In the genomic region with DNA sequence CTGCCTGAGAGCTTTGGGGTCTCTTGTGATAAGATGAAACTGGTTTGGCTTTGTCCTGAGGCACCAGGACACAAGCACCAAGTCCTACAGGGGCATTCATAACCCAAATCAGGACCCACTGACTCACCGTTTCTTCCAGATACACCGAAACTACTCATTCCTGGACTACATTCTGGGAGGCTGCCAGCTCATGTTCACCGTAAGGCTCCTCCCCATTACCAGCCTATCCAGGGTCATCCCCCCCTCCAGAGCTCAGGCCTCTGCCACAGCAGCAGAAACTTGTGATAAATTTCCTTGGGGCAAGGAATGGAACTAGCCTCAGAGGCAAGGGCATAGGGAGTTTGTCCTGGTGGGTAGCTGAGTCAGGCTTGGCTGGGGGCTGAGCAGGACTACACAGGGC, we compare ENCODE assay signal across 27 mouse cellular contexts. TPM values are rescaled to one million over a fixed set of nuclear protein-coding genes. Genes with fewer than 3 reads are reported as not detected.
DNase-seq lines count a peak whose midpoint lies in the region; ATAC-seq and TF ChIP-seq lines count a peak whose summit lies in the region.
"Had no signal": no experiment of that assay in that cellular context is flagged by ENCODE, and none has a peak within 500 bp of the region (broad histone marks: within the 10 kb centered on the region; RNA-seq: fewer than 3 reads in every experiment).

No protein-coding gene starts in this region.

- TF ChIP-seq CTCF in stomach, postnatal 0 days (IDR thresholded peaks at IDR 0.05; ENCODE audit: low read depth), result no peak

- intact Hi-C loops in heart, postnatal 10 days (cut with DNase I), result no loop called here

- no peak for TF ChIP-seq EP300 in stomach, postnatal 0 days (optimal IDR thresholded peaks at IDR 0.05)

- H3K9me3 ChIP-seq in midbrain, embryonic 10.5 days (replicated peaks), result no peaks in the 10 kb centered on the region
- H3K9me3 ChIP-seq in midbrain, embryonic 13.5 days, result no peaks in the 10 kb centered on the region
- no peaks in the 10 kb centered on the region for H3K9me3 ChIP-seq in stomach, postnatal 0 days (ENCODE audit: control insufficient read depth, low read length)
- H3K9me3 ChIP-seq: embryonic facial prominence, embryonic 15.5 days; heart, embryonic 12.5 days; liver, embryonic 15.5 days; neural tube, embryonic 12.5 days; stomach, embryonic 15.5 days had no signal

- no peak overlapping the region for H3K4me2 ChIP-seq in midbrain, embryonic 13.5 days (replicated peaks)
- no peak overlapping the region for H3K4me2 ChIP-seq in stomach, postnatal 0 days (replicated peaks; ENCODE audit: low read depth)
- H3K4me2 ChIP-seq: embryonic facial prominence, embryonic 15.5 days; heart, embryonic 12.5 days; hindbrain, embryonic 14.5 days; liver, embryonic 15.5 days; lung, embryonic 14.5 days; midbrain, embryonic 11.5 days; neural tube, embryonic 12.5 days; stomach, embryonic 15.5 days had no signal

- no peak for ATAC-seq in midbrain, embryonic 13.5 days
- no peak for ATAC-seq in stomach, postnatal 0 days (ENCODE audit: low FRiP score, low TSS enrichment)
- ATAC-seq: forebrain, embryonic 14.5 days; intestine, postnatal 0 days had no signal

- H3K4me1 ChIP-seq in midbrain, embryonic 10.5 days, result peaks cover 39% of the 10 kb centered on the region
- H3K4me1 ChIP-seq in midbrain, embryonic 13.5 days (replicated peaks), result peaks cover 22% of the 10 kb centered on the region
- H3K4me1 ChIP-seq in stomach, postnatal 0 days (replicated peaks; ENCODE audit: control insufficient read depth, insufficient read depth), result no peaks in the 10 kb centered on the region
- H3K4me1 ChIP-seq: embryonic facial prominence, embryonic 15.5 days; liver, embryonic 15.5 days; stomach, embryonic 15.5 days had no signal

- H3K36me3 ChIP-seq in midbrain, embryonic 10.5 days, result no peaks in the 10 kb centered on the region
- H3K36me3 ChIP-seq in midbrain, embryonic 13.5 days, result no peaks in the 10 kb centered on the region
- H3K36me3 ChIP-seq in stomach, postnatal 0 days (ENCODE audit: control insufficient read depth, insufficient read depth, low read length), result no peaks in the 10 kb centered on the region
- H3K36me3 ChIP-seq: embryonic facial prominence, embryonic 15.5 days; heart, embryonic 12.5 days; liver, embryonic 15.5 days; neural tube, embryonic 12.5 days; stomach, embryonic 15.5 days had no signal

- no peak for DNase-seq in midbrain, embryonic 10.5 days (ENCODE audit: low spot score)
- DNase-seq in NIH3T3 (ENCODE audit: low read depth), result peak; percentile 87
- DNase-seq in adrenal gland, postnatal 10 days, result peak; percentile 64
- DNase-seq in stomach, postnatal 0 days (ENCODE audit: low spot score), result no peak
- no peak for DNase-seq in heart, adult 18-20 months
- DNase-seq in heart, postnatal 10 days, result no peak
- DNase-seq: B cell, adult 2 months; cerebellum, adult 18-20 months; cerebellum, postnatal 14 days; gastrocnemius, postnatal 25 days; heart, adult 11 months; kidney, adult 9 months; kidney, postnatal 25 days; lung, embryonic 14.5 days; right cerebral cortex, postnatal 14 days; thymus, postnatal 25 days had no signal

- 89% methylated on average over 3 of the region's 3 CpGs for WGBS in midbrain, embryonic 10.5 days
- 86% methylated on average over 3 of the region's 3 CpGs for WGBS in midbrain, embryonic 13.5 days
- WGBS in stomach, postnatal 0 days, result 61% methylated on average over 3 of the region's 3 CpGs

- peaks cover 86% of the 10 kb centered on the region for H3K27me3 ChIP-seq in midbrain, embryonic 10.5 days (ENCODE audit: low read depth, poor library complexity, severe bottlenecking)
- peaks cover 38% of the 10 kb centered on the region for H3K27me3 ChIP-seq in midbrain, embryonic 13.5 days
- no peaks in the 10 kb centered on the region for H3K27me3 ChIP-seq in stomach, postnatal 0 days (ENCODE audit: control insufficient read depth, insufficient read depth, low read length)
- H3K27me3 ChIP-seq: embryonic facial prominence, embryonic 15.5 days; liver, embryonic 15.5 days; stomach, embryonic 15.5 days had no signal

- peak overlapping the region; percentile 14; the same call in 1 of the 2 replicates for H3K27ac ChIP-seq in midbrain, embryonic 10.5 days (replicated peaks)
- H3K27ac ChIP-seq in midbrain, embryonic 13.5 days, result no peak overlapping the region
- no peak overlapping the region for H3K27ac ChIP-seq in stomach, postnatal 0 days (replicated peaks)
- H3K27ac ChIP-seq: embryonic facial prominence, embryonic 15.5 days; hindbrain, embryonic 14.5 days; liver, embryonic 15.5 days; neural tube, embryonic 12.5 days; stomach, embryonic 15.5 days had no signal

- no peak overlapping the region for H3K4me3 ChIP-seq in midbrain, embryonic 10.5 days
- H3K4me3 ChIP-seq in midbrain, embryonic 13.5 days (replicated peaks), result no peak overlapping the region
- no peak overlapping the region for H3K4me3 ChIP-seq in stomach, postnatal 0 days (ENCODE audit: low read depth, low read length)
- H3K4me3 ChIP-seq: embryonic facial prominence, embryonic 15.5 days; heart, embryonic 12.5 days; liver, embryonic 15.5 days; myocyte; neural tube, embryonic 12.5 days; stomach, embryonic 15.5 days had no signal

- no peak overlapping the region for H3K9ac ChIP-seq in midbrain, embryonic 13.5 days (replicated peaks)
- H3K9ac ChIP-seq in stomach, postnatal 0 days (ENCODE audit: low read length), result no peak overlapping the region
- H3K9ac ChIP-seq: embryonic facial prominence, embryonic 15.5 days; heart, embryonic 12.5 days; hindbrain, embryonic 14.5 days; liver, embryonic 15.5 days; lung, embryonic 14.5 days; neural tube, embryonic 12.5 days; stomach, embryonic 15.5 days had no signal

RNA-seq across cellular contexts. Expression of a gene that starts 24.5 kb away (rescaled TPM):
- 13.6 and 17.6 TPM in 2 replicates for polyA plus RNA-seq in midbrain, embryonic 10.5 days (2016; fragmentation: Nextera tagmentation; extraction: Ambion mirVana)
- polyA plus RNA-seq in midbrain, embryonic 13.5 days (2015; fragmentation: Nextera tagmentation; extraction: Ambion mirVana), result 9.8 and 12.3 TPM in 2 replicates
- total RNA-seq in adrenal gland, postnatal 10 days (2021), result 10 to 100 TPM; 12.6 to 16.6 TPM
- polyA plus RNA-seq in stomach, postnatal 0 days (2015; fragmentation: Nextera tagmentation; extraction: Ambion mirVana), result 6.2 and 7.9 TPM in 2 replicates
- total RNA-seq in heart, adult 18-20 months (2021), result 1 to 10 TPM; 3.8 to 3.9 TPM
- total RNA-seq in heart, postnatal 10 days (2021), result 1 to 10 TPM; 6.3 to 7.0 TPM

RNA-seq across cellular contexts. Expression of a gene that starts 44.5 kb away (rescaled TPM):
- 45.2 and 49.5 TPM in 2 replicates for polyA plus RNA-seq in midbrain, embryonic 10.5 days (2016; fragmentation: Nextera tagmentation; extraction: Ambion mirVana)
- polyA plus RNA-seq in midbrain, embryonic 13.5 days (2015; fragmentation: Nextera tagmentation; extraction: Ambion mirVana), result 56.6 and 57.3 TPM in 2 replicates
- total RNA-seq in adrenal gland, postnatal 10 days (2021), result 10 to 100 TPM; 20.2 to 23.8 TPM
- polyA plus RNA-seq in stomach, postnatal 0 days (2015; fragmentation: Nextera tagmentation; extraction: Ambion mirVana), result 15.2 and 16.1 TPM in 2 replicates
- 10 to 100 TPM; 10.9 to 11.7 TPM for total RNA-seq in heart, adult 18-20 months (2021)
- total RNA-seq in heart, postnatal 10 days (2021), result 10 to 100 TPM; 14.5 to 16.1 TPM

RNA-seq across cellular contexts. Expression of a gene that starts 44.5 kb away (rescaled TPM):
- 91.8 and 98.8 TPM in 2 replicates for polyA plus RNA-seq in midbrain, embryonic 10.5 days (2016; fragmentation: Nextera tagmentation; extraction: Ambion mirVana)
- 96.4 and 106 TPM in 2 replicates for polyA plus RNA-seq in midbrain, embryonic 13.5 days (2015; fragmentation: Nextera tagmentation; extraction: Ambion mirVana)
- total RNA-seq in adrenal gland, postnatal 10 days (2021), result 10 to 100 TPM; 32.2 to 40.6 TPM
- 42.0 and 44.7 TPM in 2 replicates for polyA plus RNA-seq in stomach, postnatal 0 days (2015; fragmentation: Nextera tagmentation; extraction: Ambion mirVana)
- total RNA-seq in heart, adult 18-20 months (2021), result 10 to 100 TPM; 19.7 to 22.0 TPM
- total RNA-seq in heart, postnatal 10 days (2021), result 10 to 100 TPM; 20.9 to 27.0 TPM

Comparison
In these comparisons a context has a peak if more than half of its experiments do, and no peak if none do; other contexts are left out.
1. DNase-seq: peak in NIH3T3 (single experiment) and adrenal gland, postnatal 10 days (single experiment); none in midbrain, embryonic 10.5 days (single experiment), stomach, postnatal 0 days (single experiment), heart, adult 18-20 months (0 of 2) and heart, postnatal 10 days (0 of 2).